Mouse (Mus musculus) ES-E14 (cell line): ENCODE measurements around the gene Wrnip1. TPM values are rescaled to one million over a fixed set of nuclear protein-coding genes. Genes with fewer than 3 reads are reported as not detected.

ENCODE experiments used
- DNase-seq: peaks from one replicate; pipeline ENCODE4 v3.0.0-alpha.2; 2013; ENCODE audit warnings: low read depth, low spot score
- H3K27ac ChIP-seq: 2 replicates; pipeline ENCODE4 v1.5.1; 2012; ENCODE audit warnings: low read depth, mild to moderate bottlenecking, low read length, moderate library complexity, mixed read lengths; ENCODE audit not compliant: poor library complexity, insufficient read depth, severe bottlenecking
- H3K36me3 ChIP-seq: 2 replicates; pipeline ENCODE4 v1.6.1; 2012; ENCODE audit warnings: mild to moderate bottlenecking, low read length, moderate library complexity, mixed read lengths; ENCODE audit not compliant: control insufficient read depth, poor library complexity, insufficient read depth, severe bottlenecking
- H3K4me1 ChIP-seq, 2 experiments: fragments of 150-350 bp in 1 of 2; sonication (generic) in 1 of 2; 2 replicates each; pipeline ENCODE4 v1.6.1; 2012; ENCODE audit warnings: low read length in 2 of 2, mild to moderate bottlenecking in 1 of 2, mixed read lengths in 1 of 2; ENCODE audit not compliant: control insufficient read depth in 2 of 2, insufficient read depth in 2 of 2, poor library complexity in 1 of 2
- H3K4me3 ChIP-seq, 2 experiments: fragments of 150-350 bp in 1 of 2; sonication (generic) in 1 of 2; 2 replicates each; pipeline ENCODE4 v1.5.1; 2012; ENCODE audit warnings: low read length in 2 of 2, low read depth in 1 of 2, mild to moderate bottlenecking in 1 of 2, mixed read lengths in 1 of 2; ENCODE audit not compliant: insufficient read depth in 1 of 2, poor library complexity in 1 of 2, severe bottlenecking in 1 of 2
- H3K9ac ChIP-seq: 2 replicates; pipeline ENCODE4 v1.6.1; 2012; ENCODE audit warnings: low read depth, mild to moderate bottlenecking, low read length, mixed read lengths; ENCODE audit not compliant: poor library complexity, insufficient read depth, severe bottlenecking
- H3K9me3 ChIP-seq: fragments of 150-350 bp; sonication (generic); 2 replicates; pipeline ENCODE4 v1.6.1; 2012; ENCODE audit warnings: low read depth, mild to moderate bottlenecking, low read length; ENCODE audit not compliant: control insufficient read depth, insufficient read depth
- CHD2 ChIP-seq: IDR thresholded peaks from 2 replicates; pipeline ENCODE4 v1.6.1; 2014; ENCODE audit warnings: mild to moderate bottlenecking, low read depth, low read length, inconsistent platforms
- HCFC1 ChIP-seq: IDR thresholded peaks from 2 replicates; pipeline ENCODE4 v1.6.1; 2012; ENCODE audit warnings: low read length, inconsistent platforms, borderline replicate concordance; ENCODE audit not compliant: insufficient read depth
- MAFK ChIP-seq: IDR thresholded peaks from 2 replicates; pipeline ENCODE4 v1.6.1; 2014; ENCODE audit warnings: mild to moderate bottlenecking, low read depth, low read length, inconsistent platforms; ENCODE audit not compliant: insufficient read depth
- ZC3H11A ChIP-seq: IDR thresholded peaks from 2 replicates; pipeline ENCODE4 v1.6.1; 2012; ENCODE audit warnings: low read depth, mild to moderate bottlenecking, inconsistent platforms, low read length, borderline replicate concordance
- ZNF384 ChIP-seq: IDR thresholded peaks from 2 replicates; pipeline ENCODE4 v1.6.1; 2012; ENCODE audit warnings: low read depth, low read length, inconsistent platforms
- in situ Hi-C, 2 experiments: fragments of 600-800 bp; cut with MboI; formaldehyde crosslinking; loops; one replicate each; pipeline ENCODE4 v1.15.1; 2025; ENCODE audit warnings: low sequenced_read_pairs in 2 of 2, inconsistent platforms in 1 of 2; ENCODE audit not compliant: unreplicated experiment in 2 of 2
- total RNA-seq: library from RNA; depleted of rRNA; stranded (reverse); fragments of 300-350 nt; gene quantifications from 2 replicates; pipeline ENCODE4 v1.2.3, GENCODE M21; 2012

Gene Wrnip1
- total RNA-seq, 1 experiment, result 44.8 TPM

GRCm38 (mm10) chr13:32778861-32779260 is 23.0 kb upstream of the Wrnip1 start:
- H3K9me3 ChIP-seq, result no peaks in the 10 kb centered on the region
- no peaks in the 10 kb centered on the region for H3K4me1 ChIP-seq
- H3K4me3 ChIP-seq, result no peak overlapping the region
- H3K27ac ChIP-seq, result no peak overlapping the region
- in situ Hi-C loops, result no loop called here
- H3K36me3 ChIP-seq, result no peaks in the 10 kb centered on the region
- TF ChIP-seq ZNF384 (no peak), MAFK (no peak), CHD2 (no peak), HCFC1 (no peak), ZC3H11A (no peak)
- no peak overlapping the region for H3K9ac ChIP-seq
- no peak for DNase-seq

- H3K9me3 ChIP-seq, result no peaks in the 10 kb centered on the region
- H3K36me3 ChIP-seq, result no peaks in the 10 kb centered on the region
- H3K9ac ChIP-seq, result no peak overlapping the region
- no peaks in the 10 kb centered on the region for H3K4me1 ChIP-seq
- H3K27ac ChIP-seq, result no peak overlapping the region
- no peak overlapping the region for H3K4me3 ChIP-seq
- in situ Hi-C loops, result no loop called here
- DNase-seq, result no peak
- TF ChIP-seq HCFC1, result no peak
- no peak for TF ChIP-seq MAFK
- TF ChIP-seq ZNF384, result no peak
- no peak for TF ChIP-seq CHD2
- TF ChIP-seq ZC3H11A, result no peak
Measured at GRCm38 (mm10) chr13:32783055-32783454, 18.8 kb upstream of the Wrnip1 start.

GRCm38 (mm10) chr13:32783816-32784215 is 18.0 kb upstream of the Wrnip1 start, which contains the start of gene Mylk4:
Gene Mylk4 (minus strand): TSS chr13:32783954.
- in situ Hi-C loops, result no loop called here
- no peak within 1 kb of the TSS for H3K27ac ChIP-seq
- H3K36me3 ChIP-seq, result no peaks in the 10 kb centered on the region
- H3K9ac ChIP-seq, result no peak within 1 kb of the TSS
- no peak for DNase-seq
- TF ChIP-seq HCFC1, result no peak
- TF ChIP-seq ZNF384, result no peak
- TF ChIP-seq ZC3H11A, result no peak
- no peak for TF ChIP-seq CHD2
- TF ChIP-seq MAFK, result no peak
- H3K4me3 ChIP-seq, result no peak within 1 kb of the TSS
- no peaks in the 10 kb centered on the region for H3K9me3 ChIP-seq
- H3K4me1 ChIP-seq, result no peaks in the 10 kb centered on the region

GRCm38 (mm10) chr13:32787584-32787983 is 14.3 kb upstream of the Wrnip1 start:
- in situ Hi-C loops, result no loop called here
- no peaks in the 10 kb centered on the region for H3K4me1 ChIP-seq
- no peaks in the 10 kb centered on the region for H3K9me3 ChIP-seq
- no peak overlapping the region for H3K27ac ChIP-seq
- H3K9ac ChIP-seq, result no peak overlapping the region
- H3K4me3 ChIP-seq, result no peak overlapping the region
- no peaks in the 10 kb centered on the region for H3K36me3 ChIP-seq
- DNase-seq, result no peak
- TF ChIP-seq HCFC1 (no peak), MAFK (no peak), ZNF384 (no peak), CHD2 (no peak), ZC3H11A (no peak)

- Histone ChIP-seq H3K4me1 (no peaks in the 10 kb centered on the region), H3K27ac (no peak overlapping the region), H3K36me3 (no peaks in the 10 kb centered on the region), H3K4me3 (no peak overlapping the region), H3K9me3 (no peaks in the 10 kb centered on the region), H3K9ac (no peak overlapping the region)
- TF ChIP-seq MAFK (no peak), ZC3H11A (no peak), ZNF384 (no peak), HCFC1 (no peak), CHD2 (no peak)
- DNase-seq, result no peak
- in situ Hi-C loops, result no loop called here
Measured at GRCm38 (mm10) chr13:32789781-32790180, 12.1 kb upstream of the Wrnip1 start.
